In the genomic region with DNA sequence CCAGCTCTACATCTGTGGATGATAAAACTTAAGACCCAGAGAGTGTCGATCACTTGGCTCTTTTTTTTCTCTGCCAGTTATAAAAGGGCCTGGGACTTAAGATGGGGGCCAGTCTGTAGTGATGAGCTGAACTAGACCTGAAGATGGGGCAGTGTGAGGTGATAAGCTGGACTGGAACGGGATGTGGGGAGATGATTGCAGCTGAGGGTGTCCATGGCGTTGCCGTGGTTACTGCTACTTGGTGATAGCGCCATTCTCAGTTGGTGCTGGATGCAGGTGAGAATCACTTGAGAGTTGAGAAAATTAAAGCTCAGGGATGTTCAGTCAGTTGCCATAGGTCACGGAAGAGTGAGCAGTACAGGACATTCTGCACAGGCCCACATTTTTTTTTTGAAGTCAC, we compare ENCODE assay signal across 16 mouse cellular contexts.
"Had no signal": no experiment of that assay in that cellular context is flagged by ENCODE, and none has a peak within 500 bp of the region (broad histone marks: within the 10 kb centered on the region; RNA-seq: fewer than 3 reads in every experiment).

No protein-coding gene starts in this region.

- H3K4me3 ChIP-seq: limb, embryonic 12.5 days; liver, embryonic 13.5 days; lung, embryonic 15.5 days; megakaryocyte, embryonic 14.5 days; midbrain, embryonic 12.5 days; stomach, embryonic 15.5 days had no signal

- DNase-seq: kidney, adult 18-20 months; layer of hippocampus, adult 9-11 months; liver; liver, embryonic 13.5 days; liver, postnatal 0 days; lung, postnatal 14 days; right cerebral cortex, postnatal 14 days; thymus, adult 2 months; thymus, postnatal 25 days had no signal

- H3K4me2 ChIP-seq: limb, embryonic 12.5 days; liver, embryonic 13.5 days; lung, embryonic 15.5 days; midbrain, embryonic 12.5 days; stomach, embryonic 15.5 days had no signal

- H3K9ac ChIP-seq: limb, embryonic 12.5 days; liver, embryonic 13.5 days; liver, postnatal 0 days; lung, embryonic 15.5 days; midbrain, embryonic 12.5 days; stomach, embryonic 15.5 days had no signal

- H3K27ac ChIP-seq: kidney, postnatal 0 days; limb, embryonic 12.5 days; liver, embryonic 13.5 days; macrophage; midbrain, embryonic 12.5 days; stomach, embryonic 15.5 days had no signal

- ATAC-seq: liver, postnatal 0 days had no signal

- H3K27me3 ChIP-seq: limb, embryonic 12.5 days; liver, embryonic 13.5 days; lung, embryonic 15.5 days; megakaryocyte, embryonic 14.5 days; midbrain, embryonic 12.5 days; stomach, embryonic 15.5 days had no signal

- H3K4me1 ChIP-seq: limb, embryonic 12.5 days; liver, embryonic 13.5 days; midbrain, embryonic 12.5 days; stomach, embryonic 15.5 days had no signal

- H3K9me3 ChIP-seq: limb, embryonic 12.5 days; liver, embryonic 13.5 days; lung, embryonic 15.5 days; megakaryocyte, embryonic 14.5 days; midbrain, embryonic 12.5 days; stomach, embryonic 15.5 days had no signal

- H3K36me3 ChIP-seq: liver, embryonic 13.5 days; lung, embryonic 15.5 days; midbrain, embryonic 12.5 days had no signal
